Mouse (Mus musculus): ENCODE measurements around the gene Timm9. TPM values are rescaled to one million over a fixed set of nuclear protein-coding genes. Genes with fewer than 3 reads are reported as not detected.

The Timm9 gene
- total RNA-seq (2015; ENCODE audit: low replicate concordance) = 17.9 and 18.8 TPM in 2 replicates
- total RNA-seq (2017; ENCODE audit: low replicate concordance) = 0.34 and 0.56 TPM in 2 replicates

- peak; percentile 82 for ATAC-seq (replicated peaks; ENCODE audit: low FRiP score, poor library complexity, severe bottlenecking)
Measured at GRCm38 (mm10) chr12:71136130-71136973, at the start of gene Timm9, which contains the start of gene 2700049A03Rik. Gene Timm9 (minus strand): TSS chr12:71136684. Gene 2700049A03Rik (plus strand): TSS chr12:71136848.

DNA sequence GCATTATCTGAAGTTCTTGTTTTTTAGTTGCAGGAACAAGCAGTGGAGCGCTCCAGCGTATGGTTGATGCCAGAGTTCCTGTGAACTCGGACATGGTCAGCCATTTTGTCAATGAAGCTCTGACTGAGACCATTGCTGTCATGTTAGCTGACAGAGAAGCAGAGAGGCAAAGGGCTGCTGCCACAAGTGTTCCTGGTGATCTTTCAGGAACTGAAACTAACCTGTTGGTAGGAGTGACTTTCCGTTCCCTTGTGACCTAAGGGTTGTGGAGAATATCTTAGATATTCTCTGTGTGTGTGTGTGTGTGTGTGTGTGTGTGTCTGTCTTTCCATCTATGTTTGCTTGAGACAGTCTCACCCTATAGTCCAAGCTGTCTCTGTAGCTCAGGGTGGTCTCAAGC lies 47.9 kb upstream of the Timm9 start:
- ATAC-seq (replicated peaks; ENCODE audit: low FRiP score, poor library complexity, severe bottlenecking) = no peak

- no peak for ATAC-seq (replicated peaks; ENCODE audit: low FRiP score, poor library complexity, severe bottlenecking)
Measured at GRCm38 (mm10) chr12:71183736-71184135, 47.3 kb upstream of the Timm9 start.

DNA sequence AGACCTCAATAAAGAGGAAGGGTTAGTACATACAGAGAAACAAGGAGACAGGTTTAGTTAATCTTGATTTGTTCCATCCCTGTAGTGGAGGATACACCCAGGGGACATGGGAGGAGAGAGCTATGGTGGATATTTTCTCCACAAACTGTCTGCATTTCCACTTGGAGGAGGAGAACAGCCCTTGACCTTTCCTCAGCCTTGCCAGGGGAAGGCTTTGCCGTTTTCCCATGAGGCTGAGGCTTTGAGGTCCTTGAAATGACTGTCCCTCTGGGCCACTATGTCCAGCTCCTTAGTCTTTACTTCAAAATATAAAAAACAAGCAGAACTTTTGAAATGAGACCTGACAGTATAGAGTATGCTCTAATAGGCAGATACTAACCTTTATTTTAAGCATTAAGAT lies 33.4 kb upstream of the Timm9 start:
- no peak for ATAC-seq (replicated peaks; ENCODE audit: low FRiP score, poor library complexity, severe bottlenecking)

- no peak for ATAC-seq (replicated peaks; ENCODE audit: low FRiP score, poor library complexity, severe bottlenecking)
Measured at GRCm38 (mm10) chr12:71164410-71164809, 27.9 kb upstream of the Timm9 start.

GRCm38 (mm10) chr12:71157974-71158373 lies 21.5 kb upstream of the Timm9 start:
- ATAC-seq (replicated peaks; ENCODE audit: low FRiP score, poor library complexity, severe bottlenecking) = no peak

- no peak for ATAC-seq (replicated peaks; ENCODE audit: low FRiP score, poor library complexity, severe bottlenecking)
Measured at GRCm38 (mm10) chr12:71154979-71155378, 18.5 kb upstream of the Timm9 start.

GRCm38 (mm10) chr12:71150167-71150566 lies 13.7 kb upstream of the Timm9 start:
- peak; percentile 59; the same call in 1 of the 2 replicates for ATAC-seq (replicated peaks; ENCODE audit: low FRiP score, poor library complexity, severe bottlenecking)

- no peak for ATAC-seq (replicated peaks; ENCODE audit: low FRiP score, poor library complexity, severe bottlenecking)
Measured at GRCm38 (mm10) chr12:71149456-71149855, 13.0 kb upstream of the Timm9 start.

GRCm38 (mm10) chr12:71148801-71149200 lies 12.3 kb upstream of the Timm9 start:
- ATAC-seq (replicated peaks; ENCODE audit: low FRiP score, poor library complexity, severe bottlenecking) = no peak

DNA sequence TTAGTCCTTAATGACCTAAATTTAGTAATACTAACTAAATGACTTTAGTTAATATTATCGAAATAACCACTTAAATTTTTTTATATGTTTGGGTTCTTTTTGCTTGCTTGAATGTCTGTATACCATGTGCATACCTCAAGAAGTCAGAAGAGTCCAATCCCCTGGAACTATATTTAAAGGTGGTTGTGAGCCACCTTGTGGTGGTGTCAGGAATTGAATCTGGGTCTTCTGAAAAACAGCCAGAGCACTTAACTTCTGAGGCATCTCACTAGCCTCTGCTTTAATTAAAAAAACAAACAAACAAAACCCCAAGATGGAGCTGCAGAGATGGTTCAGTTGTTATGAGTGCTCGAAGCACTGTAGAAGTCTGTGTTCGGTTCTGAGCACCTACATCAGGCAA lies 11.2 kb upstream of the Timm9 start:
- ATAC-seq (replicated peaks; ENCODE audit: low FRiP score, poor library complexity, severe bottlenecking) = peak; percentile 66

GRCm38 (mm10) chr12:71141189-71141588 lies 4.7 kb upstream of the Timm9 start:
- ATAC-seq (replicated peaks; ENCODE audit: low FRiP score, poor library complexity, severe bottlenecking) = no peak

DNA sequence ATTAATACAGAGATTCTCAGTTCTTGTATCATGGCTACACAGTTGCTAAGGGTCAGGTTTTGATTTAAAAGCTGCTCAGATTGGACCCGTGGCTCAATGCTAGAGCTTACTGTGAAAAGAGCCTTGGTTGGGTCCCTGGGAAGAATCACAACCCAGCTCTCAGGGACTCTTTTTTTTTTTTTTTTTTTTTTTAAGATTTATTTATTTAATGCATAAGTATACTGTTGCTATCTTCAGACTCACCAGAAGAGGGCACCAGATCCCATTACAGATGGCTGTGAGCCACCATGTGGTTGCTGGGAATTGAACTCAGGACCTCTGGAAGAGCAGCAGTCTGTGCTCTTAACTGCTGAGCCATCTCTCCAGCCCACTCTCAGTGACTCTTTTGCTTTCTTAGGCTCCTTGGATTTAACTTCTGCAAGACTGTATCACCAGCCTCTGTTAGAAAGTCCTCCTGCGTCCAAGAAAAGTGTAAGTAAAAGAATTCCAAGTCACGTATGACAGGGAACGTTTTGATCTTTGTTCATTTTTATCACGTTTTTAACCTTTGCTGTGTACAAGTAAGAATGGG lies 2.9 kb upstream of the Timm9 start:
- no peak for ATAC-seq (replicated peaks; ENCODE audit: low FRiP score, poor library complexity, severe bottlenecking)

DNA sequence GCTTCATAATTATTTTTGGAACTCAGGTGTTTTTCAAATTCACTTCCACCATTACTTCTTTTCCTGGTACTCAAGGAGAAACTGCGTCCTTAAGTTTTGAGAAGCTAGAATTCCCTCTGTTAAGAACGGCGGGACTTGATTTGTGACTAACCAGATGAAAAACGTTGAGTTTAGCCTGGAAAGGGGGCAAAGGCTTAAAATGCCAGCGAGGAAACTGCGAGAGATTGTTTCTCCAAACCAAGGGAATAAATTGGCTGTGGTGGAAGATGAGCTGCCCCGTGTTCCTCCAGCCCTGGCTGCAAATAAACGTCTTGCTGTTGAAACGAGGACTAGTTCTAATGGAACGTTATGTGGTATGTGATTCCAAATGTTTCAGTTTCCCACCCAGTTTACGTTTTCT lies 1.2 kb upstream of the Timm9 start:
- no peak for ATAC-seq (replicated peaks; ENCODE audit: low FRiP score, poor library complexity, severe bottlenecking)

DNA sequence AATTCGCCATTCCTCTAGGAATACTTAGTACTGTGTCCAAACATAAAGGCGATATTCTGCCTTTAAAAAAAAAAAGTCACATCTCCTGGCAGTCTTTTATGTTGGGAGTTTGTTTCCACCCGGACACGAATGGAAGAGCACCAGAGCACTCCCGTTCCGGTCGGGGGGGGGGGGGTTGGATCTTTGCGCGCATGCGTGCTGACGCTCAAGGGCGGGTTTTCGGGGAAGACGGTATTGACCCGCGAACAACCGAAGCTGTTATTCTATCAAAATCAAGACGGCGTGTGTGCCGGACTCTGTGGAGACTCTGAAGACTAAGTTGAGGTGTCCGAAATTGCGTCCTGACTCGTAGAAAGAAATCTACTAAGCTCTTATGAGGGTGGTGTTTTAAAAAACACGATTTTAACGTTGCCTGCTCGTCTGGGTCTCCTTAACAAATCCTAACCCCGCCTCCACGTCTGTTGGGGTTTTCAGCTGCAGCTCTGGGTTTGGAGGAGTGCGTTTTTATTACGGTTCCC lies 549 bp upstream of the Timm9 start:
- ATAC-seq (replicated peaks; ENCODE audit: low FRiP score, poor library complexity, severe bottlenecking) = peak; percentile 90

DNA sequence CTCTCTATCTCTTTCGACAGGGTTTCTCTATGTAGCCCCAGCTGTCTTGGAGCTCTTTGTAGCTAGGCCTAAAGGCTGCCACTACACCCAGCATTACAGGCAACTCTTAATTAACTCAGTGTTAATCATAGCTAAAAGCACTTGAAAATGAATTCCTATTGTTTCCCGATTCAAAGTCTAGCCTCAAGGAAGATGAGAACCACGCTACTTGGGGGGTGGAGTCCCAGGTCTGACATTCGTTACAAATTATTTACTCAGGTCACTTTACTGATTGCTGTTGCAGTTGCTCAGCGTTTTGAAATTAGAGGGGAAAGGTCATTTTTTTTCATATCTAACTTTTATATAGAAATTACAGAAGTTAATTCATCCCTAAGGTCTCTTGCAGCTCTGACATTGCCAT lies 903 bp downstream of the Timm9 start:
- ATAC-seq (replicated peaks; ENCODE audit: low FRiP score, poor library complexity, severe bottlenecking) = no peak

DNA sequence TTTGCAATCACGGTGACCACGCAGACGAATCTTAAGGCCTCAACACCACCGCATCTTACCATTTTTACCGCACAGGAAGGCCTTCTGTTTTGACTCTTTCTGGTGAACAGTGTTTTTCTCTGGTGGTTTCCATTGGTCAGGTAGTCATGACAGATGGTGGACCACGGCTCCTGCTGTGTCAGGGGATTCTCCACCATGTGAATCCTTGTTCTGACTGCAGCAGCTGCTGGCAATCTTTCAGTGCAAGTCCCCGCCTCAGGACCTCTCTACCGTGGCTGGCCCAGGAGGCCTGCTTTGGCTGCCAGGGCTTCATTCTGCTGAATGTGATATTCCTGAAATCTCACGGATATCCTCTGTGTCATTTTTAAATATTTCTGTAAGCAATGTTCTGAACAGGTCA lies 13.2 kb downstream of the Timm9 start:
- ATAC-seq (replicated peaks; ENCODE audit: low FRiP score, poor library complexity, severe bottlenecking) = no peak

GRCm38 (mm10) chr12:71122731-71123130 lies 13.8 kb downstream of the Timm9 start:
- no peak for ATAC-seq (replicated peaks; ENCODE audit: low FRiP score, poor library complexity, severe bottlenecking)

GRCm38 (mm10) chr12:71116411-71116810 lies 20.1 kb downstream of the Timm9 start:
- no peak for ATAC-seq (replicated peaks; ENCODE audit: low FRiP score, poor library complexity, severe bottlenecking)

DNA sequence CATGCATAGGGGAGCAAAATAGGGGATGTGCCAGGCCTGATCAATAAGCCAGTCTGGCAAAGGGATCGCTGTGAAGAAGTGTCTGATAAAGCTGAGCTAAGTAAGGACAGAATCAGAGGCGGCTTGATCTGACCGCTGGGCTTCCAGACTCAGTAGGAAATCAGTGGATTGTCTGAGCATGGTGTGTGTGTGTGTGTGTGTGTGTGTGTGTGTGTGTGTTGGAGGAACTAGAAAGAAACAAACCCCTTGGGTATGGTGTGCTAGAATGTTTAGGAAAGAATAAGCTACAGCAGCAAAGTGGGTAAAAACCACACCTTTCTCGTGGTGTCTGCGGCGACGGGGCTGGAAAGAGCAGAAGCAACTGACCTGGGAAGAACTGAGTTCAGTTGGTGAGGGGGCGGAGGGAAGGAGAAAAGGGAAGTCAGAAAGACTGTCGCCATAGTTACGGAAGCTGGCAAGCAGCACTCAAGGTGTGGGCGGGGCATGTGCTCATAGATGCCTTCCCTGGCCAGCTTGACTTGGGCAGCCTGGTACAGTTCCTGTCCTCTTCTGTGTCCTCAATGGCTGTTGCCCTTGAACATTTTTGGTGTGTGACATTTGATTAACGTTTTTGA lies 22.7 kb downstream of the Timm9 start:
- 0 out of 2 replicates have a peak, but pooled peaks have one; percentile 65 for ATAC-seq (replicated peaks; ENCODE audit: low FRiP score, poor library complexity, severe bottlenecking)

GRCm38 (mm10) chr12:71113074-71113473 lies 23.4 kb downstream of the Timm9 start:
- ATAC-seq (replicated peaks; ENCODE audit: low FRiP score, poor library complexity, severe bottlenecking) = peak; percentile 27

Data from erythroblast, adult 5-6 weeks (primary cell).